Mouse (Mus musculus): ENCODE data around the gene Defb43.

Defb43 gene

DNA sequence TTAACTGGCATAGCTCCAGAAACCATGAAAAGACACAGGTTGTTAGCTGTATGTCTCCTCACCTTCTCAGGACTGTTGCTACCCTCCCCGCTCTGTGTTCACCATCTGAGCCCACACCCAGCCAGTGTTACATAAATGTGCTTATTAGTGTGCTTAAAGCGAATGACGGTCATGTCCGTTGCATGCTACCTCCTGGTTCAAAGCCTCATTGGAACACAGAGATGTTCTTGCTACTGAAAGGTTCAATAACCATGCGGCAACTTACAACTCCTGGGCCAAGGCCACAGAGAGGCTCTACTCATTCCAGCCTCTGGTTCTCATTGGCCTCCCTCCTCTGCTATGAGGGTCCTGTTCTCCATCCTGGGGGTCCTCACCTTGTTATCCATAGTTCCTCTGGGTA is at the start of gene Defb43:
TSS of gene Defb43 (plus strand) at position 301 of the 400 bp plus-strand sequence.
- DNase-seq: no peak

DNA sequence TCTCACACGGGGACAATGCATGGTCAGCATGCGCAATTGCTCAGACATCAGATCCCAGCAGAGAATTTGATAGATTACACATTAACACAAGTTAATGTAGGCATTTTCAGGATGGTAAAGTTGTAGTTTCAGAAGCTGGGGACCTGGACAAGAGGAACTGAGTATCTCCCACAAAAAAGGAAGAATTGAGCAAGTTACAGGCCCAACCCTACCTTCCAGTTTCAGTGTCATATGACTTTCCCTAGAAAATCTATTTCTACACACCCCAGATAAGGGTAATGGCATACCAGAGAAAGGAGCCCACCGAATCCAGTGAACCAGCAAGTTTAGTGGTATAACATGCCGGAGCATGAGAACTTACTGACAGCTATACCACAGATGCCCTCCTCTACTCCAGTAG is 47.9 kb upstream of the Defb43 start:
- DNase-seq: no peak

DNA sequence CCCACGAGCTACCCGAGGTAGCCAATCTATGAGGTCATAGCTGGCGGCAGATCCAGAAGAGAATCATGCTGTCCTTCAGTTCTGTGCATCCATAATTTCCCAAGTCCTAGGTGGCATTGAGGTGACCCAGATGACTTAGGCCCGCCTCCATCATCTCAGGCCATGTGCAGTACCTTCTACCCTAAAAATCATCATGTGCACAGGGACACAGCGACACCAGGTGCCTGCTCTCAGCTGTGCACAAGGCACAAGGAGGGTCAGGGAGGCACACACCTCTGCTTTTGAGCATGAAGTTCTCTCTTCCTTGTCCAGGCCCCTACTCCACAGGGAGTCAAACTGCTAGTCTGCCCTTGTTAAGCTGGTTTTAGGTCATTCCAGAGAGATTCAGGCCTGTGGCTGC is 46.2 kb upstream of the Defb43 start:
- no peak for DNase-seq

DNA sequence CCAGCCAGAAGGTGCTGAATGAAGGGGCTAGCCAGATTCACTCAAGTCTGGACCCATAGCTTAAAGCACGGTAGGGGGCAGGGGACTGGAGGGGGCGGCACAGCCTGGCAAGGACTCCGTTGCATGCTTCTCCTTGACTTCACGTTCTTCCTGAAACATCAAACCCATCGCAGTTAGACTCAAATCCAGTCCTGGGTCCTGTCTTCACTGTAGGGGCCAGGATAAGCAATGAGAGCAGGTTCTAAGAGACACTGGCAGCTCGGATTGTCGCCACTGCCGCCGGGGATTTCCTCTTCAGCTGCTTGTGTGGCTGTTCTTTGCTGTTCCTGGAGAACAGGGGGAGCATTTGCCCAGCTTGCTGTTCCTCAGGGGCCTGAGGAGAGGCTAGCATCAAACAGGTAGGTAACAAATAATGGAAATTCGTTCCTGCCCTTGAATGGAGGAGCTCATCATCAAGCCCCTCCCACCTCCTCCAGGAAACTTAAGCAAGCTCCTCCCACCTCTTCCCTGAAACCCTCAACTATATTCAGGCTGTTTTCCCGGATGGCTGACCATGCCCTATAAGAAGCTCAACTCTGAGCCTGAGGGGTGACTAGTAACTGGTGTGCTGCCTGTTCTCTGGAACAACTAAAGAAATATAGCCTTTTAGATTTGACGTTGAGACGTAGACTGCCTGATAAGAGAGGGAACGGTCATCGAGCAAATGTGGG is 45.6 kb upstream of the Defb43 start:
- DNase-seq: no peak

DNA sequence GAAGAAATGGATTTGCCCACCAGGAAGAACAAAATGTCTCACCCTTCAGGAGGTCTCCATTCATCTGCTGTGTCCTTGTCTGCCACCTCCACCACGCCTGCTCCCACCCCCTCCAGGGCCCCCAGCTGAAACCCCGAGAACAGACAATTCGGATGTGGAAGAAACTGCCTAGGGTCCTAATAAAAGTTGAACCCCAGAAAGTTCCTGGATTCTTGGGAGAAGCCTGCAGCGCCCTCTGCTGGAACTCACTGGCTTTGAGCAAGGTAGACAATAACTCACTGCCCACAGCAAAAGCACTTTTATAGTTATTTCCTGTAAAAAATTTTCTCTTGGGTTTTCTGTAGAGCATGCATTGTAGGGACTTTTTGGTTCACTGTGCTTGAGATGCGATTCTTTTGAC is 36.5 kb upstream of the Defb43 start:
- peak; percentile 72 for DNase-seq

DNA sequence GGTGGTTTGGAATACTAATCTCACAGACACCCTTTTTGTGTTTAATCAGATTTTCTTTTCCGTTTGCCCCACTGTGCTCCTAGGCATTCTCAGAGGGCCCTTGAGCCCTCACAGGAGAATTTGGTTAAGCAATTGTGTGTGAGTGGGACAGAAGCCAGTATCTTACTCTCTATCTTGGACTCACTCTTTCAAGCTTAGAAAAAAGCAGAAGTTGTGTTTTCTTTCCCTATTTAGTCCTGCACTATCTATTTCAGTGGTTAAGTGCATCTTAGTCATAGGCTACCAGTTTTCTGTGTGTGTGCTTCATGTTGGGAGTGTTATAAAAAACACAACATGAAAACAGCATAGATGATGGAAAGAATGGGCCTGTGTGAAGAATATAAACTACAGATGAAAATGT is 31.8 kb upstream of the Defb43 start:
- no peak for DNase-seq

DNA sequence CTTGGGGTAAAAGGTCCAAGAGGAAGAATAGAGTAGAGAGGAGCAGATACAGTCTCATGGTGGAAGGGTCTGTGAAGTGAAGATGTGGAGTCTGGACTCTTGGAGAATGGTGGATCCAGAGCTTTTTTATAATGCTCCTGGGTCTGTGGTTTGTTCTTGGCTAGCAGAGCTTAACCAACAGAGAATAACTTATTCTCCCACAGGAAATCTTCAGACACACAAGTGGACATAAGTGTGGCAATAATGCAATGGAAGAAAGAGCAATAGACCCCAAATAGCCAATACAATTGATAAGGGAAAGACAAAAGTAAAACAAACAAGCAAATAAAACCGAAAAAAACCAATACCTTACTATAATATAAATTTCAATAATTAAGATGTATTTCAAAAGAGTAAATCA is 27.2 kb upstream of the Defb43 start, which contains the start of gene Defb48:
TSS of gene Defb48 (minus strand) at position 101 of the 400 bp plus-strand sequence.
- DNase-seq: no peak

DNA sequence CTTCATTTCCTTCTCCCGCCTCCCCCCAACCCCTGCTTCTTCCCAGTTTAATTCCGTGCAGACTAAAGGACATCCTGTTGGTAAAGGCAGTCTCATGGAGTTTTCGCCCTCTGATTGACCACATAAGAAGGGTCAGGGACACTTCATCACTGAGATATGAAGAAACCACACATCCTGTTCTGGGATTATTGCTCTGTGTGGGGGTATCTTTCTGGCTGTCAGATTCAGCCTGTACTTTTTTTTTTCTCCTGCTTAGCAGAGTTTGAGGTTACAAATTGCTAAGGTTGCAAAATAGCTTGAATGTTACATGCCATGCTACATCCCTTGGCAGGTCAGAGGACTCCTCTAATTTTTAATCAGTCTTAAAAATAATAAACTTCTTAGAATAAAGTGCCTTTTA is 20.3 kb upstream of the Defb43 start:
- DNase-seq: no peak

DNA sequence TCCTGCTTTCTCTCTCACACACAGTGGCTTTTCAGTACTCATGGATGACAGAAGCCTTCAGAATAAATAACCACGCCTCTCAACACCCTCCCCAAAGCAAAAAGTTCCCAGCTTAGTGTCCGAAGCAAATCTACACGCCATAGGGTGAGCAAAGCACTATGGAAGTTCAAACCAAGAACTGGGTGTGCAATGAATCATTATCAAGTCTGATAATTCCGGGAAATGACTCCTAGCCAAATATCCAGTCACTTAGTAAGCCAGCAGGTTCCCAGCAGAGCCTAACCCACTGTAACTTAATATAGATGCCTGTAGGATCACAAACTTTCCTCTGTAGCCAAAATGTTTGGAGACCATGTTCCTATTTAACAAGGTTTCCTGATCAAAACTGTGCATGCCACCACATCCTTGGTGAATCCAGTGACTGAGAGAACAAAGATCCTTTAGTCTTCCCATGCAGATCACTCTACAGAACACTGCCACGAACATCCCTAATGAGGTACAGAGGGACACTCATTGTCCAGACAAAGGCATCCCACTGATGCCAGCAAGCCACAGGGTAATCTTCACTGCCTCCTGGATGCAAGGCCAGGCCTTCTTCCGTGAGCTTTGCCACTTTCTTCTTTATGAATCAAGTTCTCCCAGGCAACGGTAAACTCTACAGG is 19.6 kb upstream of the Defb43 start:
- DNase-seq: no peak

DNA sequence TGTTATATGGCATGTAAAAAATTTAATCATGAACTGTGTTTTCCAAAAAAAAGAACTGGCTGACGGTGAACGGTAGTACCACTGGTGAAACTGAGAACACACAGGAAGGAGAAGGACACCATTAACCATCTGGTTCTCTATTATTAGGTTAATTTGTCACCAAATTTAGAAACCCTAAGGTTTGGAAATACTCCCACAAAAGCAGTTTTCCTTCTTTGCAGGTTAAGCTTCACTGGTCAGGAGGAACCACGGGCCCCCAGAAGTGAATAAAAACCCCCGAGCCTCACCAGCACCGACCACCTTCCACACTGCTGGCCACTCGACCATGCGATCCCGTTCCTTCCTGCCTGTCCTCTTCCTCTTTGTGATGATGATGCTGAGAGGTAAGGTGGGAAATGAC is 13.8 kb upstream of the Defb43 start, which contains the start of gene Defb47:
TSS of gene Defb47 (plus strand) at position 301 of the 400 bp plus-strand sequence.
- no peak for DNase-seq

DNA sequence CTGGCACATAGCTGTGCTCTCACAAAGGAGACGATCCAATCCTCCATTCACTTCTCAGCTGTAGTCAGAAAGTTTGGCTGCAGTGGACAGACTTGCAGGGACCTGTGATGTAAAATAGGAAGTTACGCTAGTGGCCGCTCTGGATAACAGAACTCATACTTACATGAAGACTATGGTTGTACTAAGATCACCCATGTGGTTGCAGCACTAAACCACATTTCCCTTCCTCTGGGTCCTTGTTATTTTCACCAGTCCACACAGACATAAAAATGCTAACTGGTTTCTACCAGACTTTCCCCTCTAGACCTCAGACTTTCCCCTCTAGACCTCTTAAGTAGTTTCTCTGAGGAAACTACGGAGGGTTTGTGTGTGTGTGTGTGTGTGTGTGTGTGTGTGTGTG is 12.6 kb upstream of the Defb43 start:
- DNase-seq: no peak

DNA sequence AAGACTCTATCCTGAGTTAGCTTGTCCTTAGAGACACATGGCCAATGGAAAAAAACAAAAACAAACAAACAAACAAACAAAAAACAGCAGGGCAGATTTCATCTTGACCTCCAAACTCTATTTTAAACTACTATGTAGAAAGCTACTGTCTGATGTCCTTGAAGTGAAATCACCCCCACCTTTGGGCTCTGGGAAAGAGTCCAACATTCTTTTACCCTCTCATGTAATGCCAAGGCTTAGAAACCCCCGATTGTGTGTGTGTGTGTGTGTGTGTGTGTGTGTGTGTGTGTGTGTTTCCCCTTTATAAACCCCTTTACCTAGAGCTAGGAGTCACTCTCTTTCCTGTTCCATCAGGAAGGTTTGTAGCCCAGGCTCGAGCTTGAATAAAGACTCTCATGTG is 9.0 kb upstream of the Defb43 start:
- no peak for DNase-seq

DNA sequence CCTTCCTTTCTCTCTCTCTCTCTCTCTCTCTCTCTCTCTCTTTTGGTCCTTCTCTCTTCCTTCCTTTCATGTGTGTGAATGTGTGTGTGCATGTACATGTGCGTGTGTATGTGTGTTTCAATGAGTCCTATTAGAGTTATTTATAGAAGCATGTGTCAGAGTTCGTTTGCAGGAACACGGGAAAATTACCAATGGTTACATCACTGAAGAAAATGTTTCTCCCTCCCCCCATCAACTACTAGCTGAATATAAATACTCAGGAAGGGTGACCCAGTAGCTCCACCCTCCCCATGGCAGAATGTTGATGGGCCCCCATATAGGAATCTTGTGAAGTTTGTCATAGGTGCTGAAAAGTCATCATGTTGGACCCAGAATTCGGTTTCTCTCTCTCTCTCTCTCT is 1.5 kb downstream of the Defb43 start:
- DNase-seq: no peak

DNA sequence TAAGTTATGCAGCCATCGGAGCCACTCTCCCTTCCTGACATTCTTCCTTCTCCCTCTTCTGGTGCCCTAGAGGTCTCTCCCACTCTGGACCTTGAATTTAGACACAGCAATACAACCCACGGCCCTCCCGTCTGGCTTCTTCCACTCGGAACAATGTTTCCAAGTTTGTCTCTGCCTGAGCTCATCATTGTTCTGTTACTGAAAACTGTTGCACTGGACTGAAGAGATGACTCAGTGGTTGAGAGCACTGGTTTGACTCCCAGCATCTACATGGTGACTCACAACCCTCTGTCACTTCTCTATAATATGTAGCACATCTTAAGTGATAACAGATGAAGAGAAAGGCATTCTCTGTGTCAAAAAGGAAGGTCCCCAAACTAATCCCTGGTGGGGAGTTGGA is 3.1 kb downstream of the Defb43 start:
- no peak for DNase-seq

DNA sequence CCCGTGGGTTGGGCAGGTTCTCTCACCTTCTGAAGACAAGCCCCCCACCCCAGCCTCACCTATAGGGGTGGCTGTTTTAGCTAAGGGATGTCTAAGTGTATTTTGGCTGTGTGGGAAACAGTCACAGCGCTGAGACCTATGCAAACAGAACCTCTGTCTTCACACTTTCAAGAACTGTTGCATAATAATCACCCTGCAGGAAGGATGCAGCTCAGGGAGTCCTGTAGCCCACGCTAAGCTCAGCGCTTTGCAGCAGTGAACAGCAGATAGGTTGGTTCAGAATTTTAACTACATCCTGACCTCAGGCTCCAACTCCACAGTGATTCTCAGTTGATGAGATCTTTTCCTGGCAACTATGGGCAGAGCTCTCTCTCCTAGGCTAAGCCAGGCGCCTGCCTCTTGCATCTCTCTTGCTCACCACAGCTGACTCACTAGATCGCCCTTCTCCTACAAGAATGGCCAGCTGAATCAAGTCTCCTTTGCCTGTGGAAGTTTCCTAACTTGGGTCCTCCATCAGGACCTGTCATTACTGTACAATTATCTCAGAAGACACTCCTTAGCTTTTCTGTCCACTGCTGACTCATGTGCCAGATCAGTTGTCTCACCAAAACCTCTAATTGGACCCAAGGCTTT is 9.1 kb downstream of the Defb43 start:
- no peak for DNase-seq

DNA sequence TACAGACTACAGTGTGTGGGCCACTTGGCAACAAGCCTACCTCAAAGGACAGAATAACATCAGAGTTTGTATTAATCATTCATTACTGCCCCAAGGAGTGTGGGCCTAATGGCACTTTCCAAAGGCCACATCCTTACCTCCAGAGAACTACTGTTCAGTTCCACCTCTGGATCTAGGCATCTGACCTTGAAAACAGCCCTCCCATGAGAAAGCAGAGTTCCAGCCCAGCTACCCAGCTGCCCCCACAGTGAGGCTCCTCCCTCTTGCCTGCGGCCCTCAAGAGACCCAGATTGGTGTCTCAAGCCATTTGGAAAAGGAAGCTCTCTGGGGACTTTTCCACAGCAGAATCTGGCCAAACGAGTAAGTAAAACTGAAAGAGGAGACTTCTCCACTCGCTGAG is 35.1 kb downstream of the Defb43 start, which contains the start of gene Defb42:
TSS of gene Defb42 (plus strand) at position 301 of the 400 bp plus-strand sequence.
- DNase-seq: no peak

DNA sequence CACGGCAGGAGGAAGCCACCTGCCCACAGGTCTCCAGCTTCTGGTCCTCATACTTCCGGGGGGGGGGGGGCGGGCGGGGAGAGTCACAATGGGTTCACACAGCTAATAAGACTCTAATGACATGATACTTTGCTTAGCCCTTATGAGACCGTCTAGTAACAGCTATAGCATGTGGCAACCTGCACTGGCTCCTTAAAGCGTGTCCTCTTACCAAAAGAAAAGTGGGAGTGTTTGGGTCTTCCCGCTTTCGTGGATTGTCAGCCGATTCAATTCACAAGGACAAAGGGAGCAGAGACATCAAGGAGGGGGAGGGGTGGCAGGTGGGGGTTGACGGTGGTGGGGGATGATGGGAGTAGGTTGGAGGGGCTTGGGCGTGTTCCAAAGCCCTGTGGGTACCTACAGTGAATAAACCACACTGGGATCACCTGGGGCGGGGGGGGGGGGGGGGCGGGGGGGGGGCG is 38.4 kb downstream of the Defb43 start, which contains the start of gene Defb30:
TSS of gene Defb30 (minus strand) at position 51 of the 461 bp plus-strand sequence.
- DNase-seq: no peak

DNA sequence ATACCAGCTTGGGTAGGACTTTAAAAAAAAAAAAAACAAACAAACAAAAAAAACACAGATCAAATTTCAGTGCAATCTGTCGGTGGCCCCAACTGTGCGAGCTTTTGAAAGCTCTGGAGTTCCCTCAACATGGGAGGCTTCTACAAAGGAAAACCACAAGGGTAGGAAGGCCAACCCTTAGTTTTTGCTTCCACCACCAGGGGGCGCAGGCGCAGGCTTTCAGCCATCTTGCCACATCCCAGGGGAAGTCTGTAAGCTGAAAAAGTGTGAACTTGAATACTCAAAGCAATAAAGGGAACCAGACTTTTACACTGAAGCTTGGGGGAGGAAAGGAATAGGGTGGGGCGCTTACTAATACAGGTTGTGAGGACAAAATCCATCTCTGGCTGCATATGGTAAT is 39.2 kb downstream of the Defb43 start:
- DNase-seq: peak; percentile 57

DNA sequence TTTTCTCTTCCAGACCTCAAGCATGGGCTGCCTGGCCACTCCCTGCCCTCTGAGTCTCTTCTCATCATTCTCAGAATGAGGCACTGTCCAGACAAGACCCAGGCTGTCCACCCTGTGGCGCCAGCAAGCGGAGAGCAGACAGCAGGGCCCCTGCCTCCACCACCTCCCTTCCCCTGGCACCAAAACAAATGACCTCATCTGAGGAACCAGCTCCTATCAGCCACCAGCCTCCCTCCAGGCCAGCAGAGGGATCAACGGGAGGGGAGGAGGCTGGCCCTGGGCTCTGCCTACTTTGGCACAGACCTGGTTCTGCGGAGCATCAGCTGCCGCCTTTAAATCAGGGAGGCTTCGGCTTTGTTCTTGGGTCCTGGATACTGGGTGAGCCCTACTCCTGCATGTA is 43.2 kb downstream of the Defb43 start:
- no peak for DNase-seq

DNA sequence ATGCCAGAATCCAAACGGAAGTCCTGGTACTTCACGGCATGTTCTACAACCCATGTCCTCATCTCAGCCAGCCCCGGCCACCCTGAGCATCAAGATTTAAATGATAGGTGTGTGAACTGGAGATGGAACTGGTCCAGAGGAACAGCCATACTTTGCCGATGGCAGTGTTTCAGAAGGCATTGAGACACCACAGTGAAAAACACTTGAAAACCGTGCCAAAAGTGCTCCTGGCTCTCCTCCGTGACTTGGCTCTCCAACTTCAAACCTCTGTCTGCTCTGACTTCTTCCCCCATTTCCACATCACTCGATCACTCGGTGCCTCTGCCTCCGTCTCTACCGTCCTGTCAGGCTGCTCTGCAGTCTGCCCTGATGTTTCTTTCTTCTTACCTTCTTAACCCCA is 48.8 kb downstream of the Defb43 start:
- no peak for DNase-seq

DNA sequence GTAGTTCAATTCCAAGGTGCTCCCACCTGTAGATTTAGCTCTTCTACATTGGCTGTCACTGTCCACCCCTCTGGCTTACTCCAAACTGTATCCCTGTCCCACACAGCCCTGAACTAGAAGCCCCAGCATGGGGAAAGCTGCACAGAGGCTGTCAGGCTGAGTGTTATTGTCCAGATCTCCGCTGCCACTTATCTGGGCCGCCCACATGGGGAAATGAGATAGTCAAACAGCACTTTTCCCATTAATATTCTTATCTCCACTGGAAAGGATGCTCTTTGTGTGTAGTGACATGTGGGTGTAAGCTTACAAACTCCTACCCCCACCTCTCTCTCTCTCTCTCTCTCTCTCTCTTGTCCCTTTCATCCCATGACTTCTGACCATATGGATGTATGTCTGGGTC is 50.6 kb downstream of the Defb43 start:
- DNase-seq: no peak

DNA sequence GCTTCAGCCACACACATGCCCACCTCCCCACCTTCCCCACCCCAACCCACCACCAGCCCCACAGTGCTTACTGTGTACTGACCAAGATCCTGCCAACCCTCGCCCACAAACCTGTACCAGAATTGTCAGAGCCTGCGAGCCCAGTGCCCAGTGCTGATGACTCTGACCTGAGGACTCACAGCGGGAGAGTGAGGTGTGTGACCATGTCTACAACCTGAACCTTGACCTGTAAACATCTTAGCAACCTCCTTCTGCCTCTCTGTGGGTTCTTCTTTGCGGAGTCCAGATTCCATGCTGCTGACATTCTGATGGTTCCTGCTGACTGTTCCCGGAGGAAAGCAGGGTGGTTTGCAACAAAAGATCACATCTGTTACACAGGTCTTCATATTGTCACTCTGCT is 53.8 kb downstream of the Defb43 start:
- DNase-seq: no peak

DNA sequence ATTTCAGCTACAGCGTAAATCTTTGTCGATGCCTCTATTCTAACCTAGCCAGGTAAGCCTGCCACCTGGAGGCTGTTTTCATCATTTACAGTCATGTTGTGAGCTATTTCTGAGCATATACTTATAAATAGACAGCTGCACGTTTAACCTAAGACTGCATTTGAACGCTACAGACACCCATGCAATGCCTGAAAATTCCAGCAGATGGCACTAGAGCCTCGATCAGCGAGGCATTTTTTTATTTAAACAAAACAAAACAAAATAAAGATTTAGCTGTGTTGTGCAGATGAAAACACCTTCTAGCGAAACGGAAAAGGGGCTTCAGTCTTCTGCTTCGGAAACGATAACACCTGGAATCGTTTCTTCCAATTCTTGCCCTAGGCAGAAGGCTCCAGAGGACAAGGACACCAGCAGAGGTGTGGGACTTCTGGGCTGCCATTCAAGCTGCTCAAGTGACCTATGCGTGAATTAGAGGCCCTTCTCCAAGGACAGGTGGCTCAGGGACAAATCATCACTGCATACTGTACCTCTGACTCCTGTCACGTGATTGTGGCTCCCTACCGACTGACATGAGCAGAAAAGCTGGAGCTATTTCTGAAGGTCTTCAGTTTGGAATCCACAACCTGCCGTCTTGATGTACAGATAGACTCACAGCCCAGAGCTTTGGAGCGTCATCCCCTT is 55.2 kb downstream of the Defb43 start:
- peak; percentile 77 for DNase-seq
